Mouse (Mus musculus): ENCODE data around the gene Fev. TPM values are rescaled to one million over a fixed set of nuclear protein-coding genes. Genes with fewer than 3 reads are reported as not detected.

Fev gene
- 0.62 and 0.81 TPM in 2 replicates for polyA plus RNA-seq (2012; rRNA removed)

- DNase-seq (ENCODE audit: low read depth, low spot score) = no peak
- WGBS = 2% methylated on average over 43 of the region's 43 CpGs
These were observed at the start of gene Fev for GRCm38 (mm10) chr1:74885369-74886042. TSS of gene Fev (minus strand) at chr1:74885419.

- no peak for DNase-seq (ENCODE audit: low read depth, low spot score)
- 65% methylated on average over 9 of the region's 9 CpGs for WGBS
These were observed 42.5 kb upstream of the Fev start for GRCm38 (mm10) chr1:74927621-74928296.

GRCm38 (mm10) chr1:74926721-74927120 is 41.5 kb upstream of the Fev start:
- no peak for DNase-seq (ENCODE audit: low read depth, low spot score)
- WGBS = 16% methylated on average over 6 of the region's 6 CpGs

- WGBS = 52% methylated on average over 4 of the region's 4 CpGs
- DNase-seq (ENCODE audit: low read depth, low spot score) = no peak
These were observed 39.2 kb upstream of the Fev start for GRCm38 (mm10) chr1:74924464-74924863.

GRCm38 (mm10) chr1:74915706-74916105 is 30.5 kb upstream of the Fev start:
- no peak for DNase-seq (ENCODE audit: low read depth, low spot score)
- 27% methylated on average over 13 of the region's 13 CpGs for WGBS

- 11% methylated on average over 6 of the region's 6 CpGs for WGBS
- DNase-seq (ENCODE audit: low read depth, low spot score) = no peak
These were observed 17.0 kb upstream of the Fev start for GRCm38 (mm10) chr1:74902191-74902590.

GRCm38 (mm10) chr1:74901686-74902085 is 16.5 kb upstream of the Fev start:
- WGBS = 9% methylated on average over 3 of the region's 3 CpGs
- DNase-seq (ENCODE audit: low read depth, low spot score) = no peak

- WGBS = 1% methylated on average over 64 of the region's 66 CpGs
- DNase-seq (ENCODE audit: low read depth, low spot score) = no peak
These were observed 15.4 kb upstream of the Fev start for GRCm38 (mm10) chr1:74900341-74901285.

GRCm38 (mm10) chr1:74898656-74899431 is 13.6 kb upstream of the Fev start:
- DNase-seq (ENCODE audit: low read depth, low spot score) = no peak
- WGBS = 10% methylated on average over 9 of the region's 10 CpGs

GRCm38 (mm10) chr1:74897976-74898375 is 12.8 kb upstream of the Fev start:
- DNase-seq (ENCODE audit: low read depth, low spot score) = no peak
- WGBS = 17% methylated on average over 7 of the region's 7 CpGs

- DNase-seq (ENCODE audit: low read depth, low spot score) = no peak
- WGBS = 19% methylated on average over 4 of the region's 4 CpGs
These were observed 9.7 kb upstream of the Fev start for GRCm38 (mm10) chr1:74894966-74895365.

- WGBS = 7% methylated on average over 25 of the region's 25 CpGs
- DNase-seq (ENCODE audit: low read depth, low spot score) = no peak
These were observed 8.1 kb upstream of the Fev start, which contains the start of gene Cryba2 for GRCm38 (mm10) chr1:74893134-74893855. TSS of gene Cryba2 (minus strand) at chr1:74893143.

GRCm38 (mm10) chr1:74892351-74893133 is 7.3 kb upstream of the Fev start:
- WGBS = 5% methylated on average over 39 of the region's 39 CpGs
- no peak for DNase-seq (ENCODE audit: low read depth, low spot score)

GRCm38 (mm10) chr1:74891513-74891912 is 6.3 kb upstream of the Fev start:
- no peak for DNase-seq (ENCODE audit: low read depth, low spot score)

GRCm38 (mm10) chr1:74884196-74885141 is 750 bp downstream of the Fev start:
- 3% methylated on average over 57 of the region's 57 CpGs for WGBS
- DNase-seq (ENCODE audit: low read depth, low spot score) = no peak

More at GRCm38 (mm10) chr1:74891513-74891912, 6.3 kb upstream of the Fev start:
- WGBS = 4% methylated on average over 8 of the region's 8 CpGs

- WGBS = 22% methylated on average over 5 of the region's 5 CpGs
These were observed 1.8 kb downstream of the Fev start for GRCm38 (mm10) chr1:74883441-74883840.

GRCm38 (mm10) chr1:74882828-74883227 is 2.4 kb downstream of the Fev start:
- no peak for DNase-seq (ENCODE audit: low read depth, low spot score)
- WGBS = 7% methylated on average over 8 of the region's 8 CpGs

More at GRCm38 (mm10) chr1:74883441-74883840, 1.8 kb downstream of the Fev start:
- no peak for DNase-seq (ENCODE audit: low read depth, low spot score)

Measured in large intestine, adult 2 months (tissue).